Mouse (Mus musculus): ENCODE measurements around the gene Trim28. TPM values are rescaled to one million over a fixed set of nuclear protein-coding genes. Genes with fewer than 3 reads are reported as not detected.

Trim28 gene
- total and polyA plus RNA-seq, 2 experiments from 2014 or later, result 190 to 650 TPM

DNA sequence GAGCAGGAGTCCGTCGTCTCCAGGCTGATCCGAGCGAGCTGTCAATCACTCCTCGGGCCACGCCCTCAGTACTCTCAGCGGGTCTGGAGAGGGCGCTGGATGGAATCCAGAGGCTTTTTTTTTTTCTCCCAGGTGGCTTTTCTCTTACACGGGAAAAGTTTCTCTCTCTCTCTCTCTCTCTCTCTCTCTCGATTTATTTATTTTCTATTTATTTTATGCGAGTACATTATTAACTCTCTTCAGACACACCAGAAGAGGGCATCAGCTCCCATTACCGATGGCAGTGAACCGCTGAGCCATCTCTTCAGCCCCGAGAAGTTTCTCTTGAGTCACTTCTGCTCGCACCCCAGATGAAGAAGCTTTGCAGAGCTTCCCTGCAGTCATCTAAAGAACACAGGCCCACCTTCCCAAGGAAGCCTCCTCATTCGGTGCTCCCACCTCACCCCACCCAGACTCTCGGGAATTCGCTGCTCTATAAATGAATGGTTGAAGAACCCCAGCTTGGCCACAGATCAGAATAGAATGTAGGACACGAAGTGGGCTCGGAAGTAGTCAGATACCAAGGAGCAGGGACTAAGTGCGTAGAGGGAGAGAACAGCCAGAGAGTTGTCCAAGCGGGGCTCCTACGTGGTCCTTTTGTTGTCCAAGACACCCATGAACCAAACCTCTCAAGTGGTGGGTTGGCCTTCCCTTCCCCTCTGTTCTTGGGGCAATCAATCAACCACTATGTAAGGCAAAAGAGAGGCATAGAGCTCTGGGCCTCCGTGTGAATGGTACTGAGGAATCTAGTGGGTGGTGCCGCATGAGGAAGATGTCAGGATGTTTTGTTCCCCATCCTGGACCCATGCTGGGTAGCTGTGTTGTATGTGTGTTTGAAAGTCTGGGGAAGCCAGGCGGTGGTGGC is 11.3 kb downstream of the Trim28 start, which contains the start of gene Zbtb45:
Gene Zbtb45, minus strand, starts transcription at position 30 of the 904 bp plus-strand sequence.
- Histone ChIP-seq H3K9ac (replicated peaks; ENCODE audit: low read length, poor library complexity, severe bottlenecking) (peak within 1 kb of the TSS; percentile 89), H3K4me1 (ENCODE audit: insufficient read depth, low read length) (0 out of 2 replicates have a peak, but pooled peaks cover 4% of the 10 kb centered on the region), H3K4me2 (ENCODE audit: low read depth, low read length, poor library complexity, severe bottlenecking) (peak within 1 kb of the TSS; percentile 66), H3K27ac (ENCODE audit: low read depth, low read length) (peak within 1 kb of the TSS; percentile 91), H3K36me3 (ENCODE audit: insufficient read depth, low read length) (peaks cover 24% of the 10 kb centered on the region), H3K4me3 (ENCODE audit: low read depth, low read length) (peak within 1 kb of the TSS; percentile 71), H3K27me3 (ENCODE audit: insufficient read depth, low read length) (0 out of 2 replicates have a peak, but pooled peaks cover 4% of the 10 kb centered on the region), H3K9me3 (ENCODE audit: low read length) (no peaks in the 10 kb centered on the region)
- no peak for ATAC-seq (ENCODE audit: low FRiP score)
- no peak for DNase-seq (ENCODE audit: low spot score)
- TF ChIP-seq CTCF (IDR thresholded peaks at IDR 0.05), result 0 out of 2 replicates have a peak, but pooled peaks have one; percentile 7
- 12% methylated on average over 25 of the region's 26 CpGs for WGBS

DNA sequence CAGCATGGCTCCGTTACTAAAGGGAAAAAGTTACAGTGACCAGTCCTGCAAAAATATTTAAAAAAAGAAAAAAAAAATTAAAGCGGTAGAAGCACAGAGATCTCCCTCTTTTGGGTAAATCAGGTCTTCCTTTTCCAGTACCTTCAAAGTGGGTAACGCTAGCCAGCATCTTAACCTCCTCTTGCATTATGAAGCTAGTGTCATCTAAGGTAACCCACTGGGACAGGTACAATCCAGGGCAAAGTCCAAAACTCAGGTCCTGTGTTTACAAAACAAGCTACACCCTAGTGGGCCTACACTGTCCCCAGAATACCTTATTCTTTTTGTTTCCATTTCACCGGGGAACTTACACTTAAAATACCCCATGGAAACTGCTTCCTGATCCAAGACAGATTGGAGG is 14.8 kb downstream of the Trim28 start:
- Histone ChIP-seq H3K27me3 (ENCODE audit: insufficient read depth, low read length) (0 out of 2 replicates have a peak, but pooled peaks cover 4% of the 10 kb centered on the region), H3K4me3 (ENCODE audit: low read depth, low read length) (no peak overlapping the region), H3K9me3 (ENCODE audit: low read length) (no peaks in the 10 kb centered on the region), H3K4me2 (ENCODE audit: low read depth, low read length, poor library complexity, severe bottlenecking) (no peak overlapping the region), H3K9ac (replicated peaks; ENCODE audit: low read length, poor library complexity, severe bottlenecking) (no peak overlapping the region), H3K27ac (ENCODE audit: low read depth, low read length) (no peak overlapping the region), H3K4me1 (ENCODE audit: insufficient read depth, low read length) (0 out of 2 replicates have a peak, but pooled peaks cover 4% of the 10 kb centered on the region), H3K36me3 (ENCODE audit: insufficient read depth, low read length) (no peaks in the 10 kb centered on the region)
- 74% methylated on average over 4 of the region's 4 CpGs for WGBS
- DNase-seq (ENCODE audit: low spot score) (no peak), ATAC-seq (ENCODE audit: low FRiP score) (no peak)
- TF ChIP-seq CTCF (IDR thresholded peaks at IDR 0.05), result no peak

GRCm38 (mm10) chr7:13014275-13014839 is 15.4 kb downstream of the Trim28 start:
- ATAC-seq (ENCODE audit: low FRiP score), result no peak

GRCm38 (mm10) chr7:13015217-13015616 is 16.3 kb downstream of the Trim28 start:
- no peak overlapping the region for H3K4me2 ChIP-seq (ENCODE audit: low read depth, low read length, poor library complexity, severe bottlenecking)
- no peak overlapping the region for H3K9ac ChIP-seq (replicated peaks; ENCODE audit: low read length, poor library complexity, severe bottlenecking)
- H3K9me3 ChIP-seq (ENCODE audit: low read length), result no peaks in the 10 kb centered on the region
- no peaks in the 10 kb centered on the region for H3K36me3 ChIP-seq (ENCODE audit: insufficient read depth, low read length)
- ATAC-seq (ENCODE audit: low FRiP score) (no peak), DNase-seq (ENCODE audit: low spot score) (no peak)
- H3K27me3 ChIP-seq (ENCODE audit: insufficient read depth, low read length), result 0 out of 2 replicates have a peak, but pooled peaks cover 4% of the 10 kb centered on the region
- no peak overlapping the region for H3K4me3 ChIP-seq (ENCODE audit: low read depth, low read length)
- no peak for TF ChIP-seq CTCF (IDR thresholded peaks at IDR 0.05)
- 0 out of 2 replicates have a peak, but pooled peaks cover 4% of the 10 kb centered on the region for H3K4me1 ChIP-seq (ENCODE audit: insufficient read depth, low read length)
- 94% methylated on average over 1 of the region's 1 CpGs for WGBS
- no peak overlapping the region for H3K27ac ChIP-seq (ENCODE audit: low read depth, low read length)

More at GRCm38 (mm10) chr7:13014275-13014839, 15.4 kb downstream of the Trim28 start:
- 0 out of 2 replicates have a peak, but pooled peaks cover 4% of the 10 kb centered on the region for H3K27me3 ChIP-seq (ENCODE audit: insufficient read depth, low read length)
- TF ChIP-seq CTCF (IDR thresholded peaks at IDR 0.05), result no peak
- no peak overlapping the region for H3K4me3 ChIP-seq (ENCODE audit: low read depth, low read length)
- no peak overlapping the region for H3K4me2 ChIP-seq (ENCODE audit: low read depth, low read length, poor library complexity, severe bottlenecking)
- no peak for DNase-seq (ENCODE audit: low spot score)
- 42% methylated on average over 6 of the region's 6 CpGs for WGBS
- no peaks in the 10 kb centered on the region for H3K36me3 ChIP-seq (ENCODE audit: insufficient read depth, low read length)
- no peak overlapping the region for H3K9ac ChIP-seq (replicated peaks; ENCODE audit: low read length, poor library complexity, severe bottlenecking)
- H3K9me3 ChIP-seq (ENCODE audit: low read length), result no peaks in the 10 kb centered on the region
- H3K27ac ChIP-seq (ENCODE audit: low read depth, low read length), result no peak overlapping the region
- H3K4me1 ChIP-seq (ENCODE audit: insufficient read depth, low read length), result 0 out of 2 replicates have a peak, but pooled peaks cover 4% of the 10 kb centered on the region

DNA sequence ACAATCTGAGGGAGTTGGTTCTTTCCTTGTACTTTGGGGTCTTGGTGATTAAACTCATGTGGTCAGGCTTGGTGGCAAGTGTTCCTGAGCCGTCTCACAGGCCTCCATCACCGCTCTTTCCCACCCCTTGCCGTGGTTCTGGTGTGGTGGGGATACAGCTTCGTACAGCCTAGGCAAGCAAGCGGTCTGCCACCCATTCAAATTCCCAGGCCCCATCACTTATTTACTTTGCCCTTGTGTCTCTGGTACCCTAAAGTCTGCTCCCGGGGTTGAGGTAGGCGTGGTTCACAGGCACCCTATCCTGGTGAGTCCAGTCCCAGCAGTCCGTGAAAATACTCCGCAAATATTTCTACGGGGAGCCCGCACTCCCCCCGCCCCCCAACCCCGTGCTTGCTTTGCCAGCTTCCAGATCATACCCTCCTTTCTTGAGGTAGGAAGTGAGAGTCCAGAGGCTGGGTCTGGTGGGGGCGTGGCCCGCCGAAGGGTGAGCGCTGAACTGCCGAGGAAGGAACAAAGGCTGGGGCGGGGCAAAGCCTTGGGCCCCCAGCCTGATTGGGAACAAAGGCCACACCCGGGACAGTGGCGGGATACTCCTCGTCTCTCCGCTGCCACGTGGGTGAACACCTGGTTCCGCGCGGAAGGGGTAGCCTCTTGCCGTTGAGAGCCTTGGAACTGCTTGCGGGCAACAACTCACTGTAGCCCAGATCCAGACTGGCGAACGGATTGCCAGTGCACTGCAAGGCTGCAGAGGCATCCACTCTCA is 24.0 kb downstream of the Trim28 start:
- Histone ChIP-seq H3K27me3 (ENCODE audit: insufficient read depth, low read length) (no peaks in the 10 kb centered on the region), H3K4me3 (ENCODE audit: low read depth, low read length) (peak overlapping the region; percentile 85), H3K9me3 (ENCODE audit: low read length) (no peaks in the 10 kb centered on the region), H3K9ac (replicated peaks; ENCODE audit: low read length, poor library complexity, severe bottlenecking) (peak overlapping the region; percentile 66), H3K27ac (ENCODE audit: low read depth, low read length) (0 out of 2 replicates have a peak overlapping the region, but pooled peaks have one; percentile 27), H3K4me1 (ENCODE audit: insufficient read depth, low read length) (peaks cover 5% of the 10 kb centered on the region; the same call in 1 of the 2 replicates), H3K36me3 (ENCODE audit: insufficient read depth, low read length) (peaks cover 14% of the 10 kb centered on the region), H3K4me2 (ENCODE audit: low read depth, low read length, poor library complexity, severe bottlenecking) (peak overlapping the region; percentile 96)
- 3% methylated on average over 31 of the region's 31 CpGs for WGBS
- TF ChIP-seq CTCF (IDR thresholded peaks at IDR 0.05), result no peak
- ATAC-seq (ENCODE audit: low FRiP score) (peak; percentile 10; the same call in 1 of the 2 replicates), DNase-seq (ENCODE audit: low spot score) (peak; percentile 69)

All from midbrain, postnatal 0 days (tissue).